Mouse (Mus musculus): Measurements from ENCODE around the gene Coro2a. TPM values are rescaled to one million over a fixed set of nuclear protein-coding genes. Genes with fewer than 3 reads are reported as not detected.
A peak's percentile ranks its signal among the peaks of the same experiment; 100 is the strongest.
"Not testable (repeated sequence)": the region's sequence is repeated elsewhere in the genome, so short reads cannot be mapped to it uniquely, and the experiment has no call there.

The Coro2a gene
- total RNA-seq, 2 experiments from 2014 or later: 1.6 to 9.8 TPM

DNA sequence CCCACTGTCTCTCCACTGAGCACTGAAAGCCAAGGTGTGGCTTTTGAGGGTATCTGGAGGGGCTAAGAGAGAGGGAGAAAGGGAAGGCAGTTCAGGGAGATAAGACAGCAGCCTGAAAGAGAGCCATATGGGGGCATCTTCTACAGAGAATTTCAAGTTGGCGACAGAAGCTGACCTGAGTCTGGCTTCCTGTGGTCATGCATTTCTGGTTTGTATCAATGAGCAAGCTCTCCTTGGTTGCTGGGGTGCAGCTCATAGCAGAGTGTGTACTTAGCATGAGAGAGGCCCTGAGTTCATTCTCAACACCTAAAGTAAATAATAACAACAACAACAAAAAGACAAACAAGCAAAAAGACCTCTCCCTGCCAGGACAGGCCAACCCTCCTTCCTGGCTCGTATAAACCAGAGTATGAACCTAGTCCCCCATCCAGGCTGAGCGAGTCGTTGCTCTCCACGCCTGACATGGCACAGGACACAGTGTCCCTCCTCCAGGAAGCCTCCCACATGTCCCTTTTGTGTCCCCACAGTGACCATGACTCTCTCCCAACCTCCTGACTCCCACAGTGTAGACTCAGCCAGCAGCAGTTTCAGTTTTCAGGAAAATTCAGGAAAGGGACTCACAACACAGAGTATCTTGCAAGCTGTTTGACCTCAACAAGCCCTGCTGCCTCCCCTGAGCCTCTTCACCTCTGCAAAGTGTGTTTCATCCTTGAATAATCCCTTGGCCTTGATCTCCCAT, 11.9 kb downstream of the Coro2a start:
- no peak for ATAC-seq (replicated peaks; ENCODE audit: low FRiP score, low TSS enrichment, poor library complexity, severe bottlenecking)

GRCm38 (mm10) chr4:46589151-46589550, 12.9 kb downstream of the Coro2a start:
- ATAC-seq (replicated peaks; ENCODE audit: low FRiP score, low TSS enrichment, poor library complexity, severe bottlenecking): no peak

DNA sequence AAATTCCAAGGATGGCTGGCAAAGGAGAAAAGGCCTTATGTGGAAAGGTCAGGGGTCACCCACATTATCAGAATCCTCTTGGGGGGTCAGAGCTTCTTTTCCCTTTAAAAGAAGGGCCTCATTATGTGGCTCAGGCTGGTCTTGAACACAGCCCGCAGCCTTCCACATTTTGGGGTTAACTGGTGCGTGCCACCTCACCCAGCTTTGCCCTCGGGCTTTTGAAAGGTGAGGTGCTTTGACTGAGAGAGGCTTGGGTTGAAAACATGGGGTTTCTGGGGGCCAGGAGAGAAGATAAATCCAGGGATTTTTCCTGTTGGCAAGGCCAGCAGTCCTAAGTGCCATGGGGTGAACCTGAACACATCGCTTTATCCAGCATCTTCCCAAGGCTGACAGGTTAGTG, 15.5 kb downstream of the Coro2a start:
- ATAC-seq (replicated peaks; ENCODE audit: low FRiP score, low TSS enrichment, poor library complexity, severe bottlenecking): no peak

- ATAC-seq (replicated peaks; ENCODE audit: low FRiP score, low TSS enrichment, poor library complexity, severe bottlenecking): no peak
These were observed 16.2 kb downstream of the Coro2a start for GRCm38 (mm10) chr4:46585811-46586190.

GRCm38 (mm10) chr4:46585041-46585810, 16.8 kb downstream of the Coro2a start:
- ATAC-seq (replicated peaks; ENCODE audit: low FRiP score, low TSS enrichment, poor library complexity, severe bottlenecking): no peak

- not testable (repeated sequence) for ATAC-seq (replicated peaks; ENCODE audit: low FRiP score, low TSS enrichment, poor library complexity, severe bottlenecking)
These were observed 17.5 kb downstream of the Coro2a start for GRCm38 (mm10) chr4:46584536-46584935.

DNA sequence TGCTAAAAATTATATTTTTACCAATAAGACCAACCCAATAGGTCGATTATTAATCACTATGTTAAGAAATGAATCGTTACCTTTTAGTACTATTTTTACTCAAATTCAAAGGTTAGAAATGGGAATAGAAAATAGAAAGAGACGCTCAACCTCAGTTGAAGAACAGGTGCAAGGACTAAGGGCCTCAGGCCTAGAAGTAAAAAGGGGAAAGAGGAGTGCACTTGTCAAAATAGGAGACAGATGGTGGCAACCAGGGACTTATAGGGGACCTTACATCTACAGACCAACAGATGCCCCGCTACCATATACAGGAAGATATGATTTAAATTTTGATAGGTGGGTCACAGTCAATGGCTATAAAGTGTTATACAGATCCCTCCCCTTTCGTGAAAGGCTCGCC, 17.9 kb downstream of the Coro2a start:
- ATAC-seq (replicated peaks; ENCODE audit: low FRiP score, low TSS enrichment, poor library complexity, severe bottlenecking): not testable (repeated sequence)

DNA sequence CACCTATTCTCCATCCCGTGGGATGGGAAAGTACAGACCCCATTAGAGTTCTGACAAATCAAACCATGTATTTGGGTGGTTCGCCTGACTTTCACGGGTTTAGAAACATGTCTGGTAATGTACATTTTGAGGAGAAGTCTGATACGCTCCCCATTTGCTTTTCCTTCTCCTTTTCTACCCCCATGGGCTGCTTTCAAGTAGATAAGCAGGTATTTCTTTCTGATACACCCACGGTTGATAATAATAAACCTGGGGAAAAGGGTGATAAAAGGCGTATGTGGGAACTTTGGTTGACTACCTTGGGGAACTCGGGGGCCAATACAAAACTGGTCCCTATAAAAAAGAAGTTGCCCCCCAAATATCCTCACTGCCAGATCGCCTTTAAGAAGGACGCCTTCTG, 20.0 kb downstream of the Coro2a start:
- not testable (repeated sequence) for ATAC-seq (replicated peaks; ENCODE audit: low FRiP score, low TSS enrichment, poor library complexity, severe bottlenecking)

DNA sequence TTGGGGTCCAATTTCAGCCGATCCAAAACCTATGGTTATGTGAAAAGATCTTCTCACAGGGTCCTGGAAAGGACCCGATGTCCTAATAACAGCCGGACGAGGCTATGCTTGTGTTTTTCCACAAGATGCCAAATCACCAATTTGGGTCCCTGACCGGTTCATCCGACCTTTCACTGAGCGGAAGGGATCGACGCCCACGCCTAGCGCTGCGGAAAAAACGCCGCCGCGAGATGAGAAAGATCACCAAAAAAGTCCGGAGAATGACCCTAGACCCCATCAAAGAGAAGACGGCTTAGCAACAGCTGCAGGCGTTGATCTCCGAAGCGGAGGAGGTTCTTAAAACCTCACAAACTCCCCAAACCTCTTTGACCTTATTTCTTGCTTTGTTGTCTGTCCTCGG, 20.4 kb downstream of the Coro2a start:
- not testable (repeated sequence) for ATAC-seq (replicated peaks; ENCODE audit: low FRiP score, low TSS enrichment, poor library complexity, severe bottlenecking)

- not testable (repeated sequence) for ATAC-seq (replicated peaks; ENCODE audit: low FRiP score, low TSS enrichment, poor library complexity, severe bottlenecking)
These were observed 21.2 kb downstream of the Coro2a start for GRCm38 (mm10) chr4:46580799-46581243.

DNA sequence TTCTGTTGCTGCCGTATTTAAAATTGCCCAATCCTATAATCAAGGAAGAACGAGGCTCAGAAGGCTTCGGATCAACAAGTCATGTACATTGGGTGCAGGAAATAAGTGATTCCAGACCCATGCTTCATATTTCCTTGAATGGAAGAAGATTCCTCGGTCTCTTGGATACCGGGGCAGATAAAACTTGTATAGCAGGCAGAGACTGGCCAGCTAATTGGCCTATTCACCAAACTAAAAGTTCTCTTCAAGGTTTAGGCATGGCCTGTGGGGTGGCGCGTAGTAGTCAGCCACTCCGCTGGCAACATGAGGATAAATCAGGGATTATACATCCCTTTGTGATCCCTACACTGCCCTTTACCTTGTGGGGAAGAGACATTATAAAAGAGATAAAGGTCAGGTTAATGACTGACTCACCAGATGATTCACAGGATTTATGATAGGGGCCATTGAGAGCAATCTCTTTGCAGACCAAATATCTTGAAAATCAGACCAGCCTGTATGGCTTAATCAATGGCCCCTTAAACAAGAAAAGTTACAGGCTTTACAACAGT, 23.1 kb downstream of the Coro2a start:
- ATAC-seq (replicated peaks; ENCODE audit: low FRiP score, low TSS enrichment, poor library complexity, severe bottlenecking): not testable (repeated sequence)

DNA sequence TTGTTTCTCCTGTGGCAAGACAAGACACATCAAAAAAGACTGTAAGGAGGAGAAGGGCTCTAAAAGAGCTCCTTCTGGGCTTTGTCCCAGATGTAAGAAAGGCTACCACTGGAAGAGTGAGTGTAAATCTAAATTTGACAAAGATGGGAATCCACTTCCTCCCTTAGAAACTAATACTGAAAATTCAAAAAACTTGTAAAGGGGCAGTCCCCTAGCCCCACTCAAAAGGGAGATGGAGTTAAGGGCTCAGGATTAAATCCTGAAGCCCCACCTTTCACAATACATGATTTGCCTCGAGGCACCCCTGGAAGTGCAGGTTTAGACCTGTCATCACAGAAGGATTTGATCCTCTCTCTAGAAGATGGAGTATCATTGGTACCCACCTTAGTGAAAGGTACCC, 23.8 kb downstream of the Coro2a start:
- no peak for ATAC-seq (replicated peaks; ENCODE audit: low FRiP score, low TSS enrichment, poor library complexity, severe bottlenecking)

- ATAC-seq (replicated peaks; ENCODE audit: low FRiP score, low TSS enrichment, poor library complexity, severe bottlenecking): not testable (repeated sequence)
These were observed 26.3 kb downstream of the Coro2a start for GRCm38 (mm10) chr4:46575509-46576284.

- no peak for ATAC-seq (replicated peaks; ENCODE audit: low FRiP score, low TSS enrichment, poor library complexity, severe bottlenecking)
These were observed 27.2 kb downstream of the Coro2a start for GRCm38 (mm10) chr4:46574841-46575240.

DNA sequence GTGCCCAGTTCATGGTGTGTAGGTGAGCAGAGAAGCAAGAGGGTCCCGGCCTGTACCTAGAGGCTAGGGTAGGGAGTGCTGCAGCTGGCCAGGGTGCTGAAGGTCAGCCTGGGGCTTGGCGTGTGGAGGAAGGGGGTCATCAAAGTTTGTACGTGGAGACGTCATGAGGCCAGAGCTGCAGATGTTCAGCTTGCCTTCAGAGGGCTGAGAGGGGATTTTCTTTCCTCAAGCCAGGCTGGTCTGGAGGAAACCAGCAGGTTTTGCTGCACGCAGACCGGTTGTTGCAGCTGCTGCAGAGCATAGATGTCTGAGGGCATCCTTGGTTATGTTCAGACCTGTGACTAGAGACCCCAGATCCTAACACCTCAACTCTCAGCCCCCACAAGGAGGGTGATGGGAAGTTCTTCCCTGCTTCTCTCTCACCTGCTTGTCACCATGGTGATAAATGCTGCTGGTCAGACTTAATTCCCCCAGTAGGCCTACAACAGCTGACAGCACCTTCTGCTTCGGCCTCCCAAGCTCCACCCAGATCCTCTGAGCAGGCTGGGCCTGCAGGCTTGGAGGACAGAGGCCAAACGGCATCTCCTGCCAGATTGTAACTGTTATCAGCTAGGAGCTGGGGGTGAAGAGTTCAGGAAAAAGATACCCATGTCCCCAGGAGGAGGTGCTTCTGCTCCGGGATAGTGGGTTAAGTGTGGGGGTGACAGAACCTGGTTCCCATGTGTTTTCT, 27.8 kb downstream of the Coro2a start:
- peak; percentile 53; the same call in 1 of the 2 replicates for ATAC-seq (replicated peaks; ENCODE audit: low FRiP score, low TSS enrichment, poor library complexity, severe bottlenecking)

GRCm38 (mm10) chr4:46572616-46573015, 29.4 kb downstream of the Coro2a start:
- ATAC-seq (replicated peaks; ENCODE audit: low FRiP score, low TSS enrichment, poor library complexity, severe bottlenecking): no peak

GRCm38 (mm10) chr4:46571744-46572143, 30.3 kb downstream of the Coro2a start:
- ATAC-seq (replicated peaks; ENCODE audit: low FRiP score, low TSS enrichment, poor library complexity, severe bottlenecking): no peak

DNA sequence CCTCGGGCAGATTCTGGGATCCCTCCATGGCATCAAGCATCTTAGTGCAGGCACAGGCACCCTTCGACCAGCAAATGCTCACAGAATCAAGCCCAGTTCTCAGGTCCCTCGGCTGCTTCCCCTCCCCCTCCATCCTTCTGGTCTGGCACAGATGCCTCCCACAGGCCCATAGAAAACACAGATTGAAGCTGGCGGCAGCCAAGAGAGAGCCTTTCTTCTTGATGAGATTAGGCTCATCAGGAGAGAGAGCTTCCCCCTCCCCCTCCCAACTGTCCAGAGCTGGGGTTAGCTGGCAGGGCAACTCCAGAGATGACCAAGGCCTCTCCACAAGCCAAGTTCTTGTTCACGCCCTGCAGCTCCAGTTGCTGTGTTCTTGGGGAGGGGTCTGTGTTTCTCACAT, 32.3 kb downstream of the Coro2a start:
- no peak for ATAC-seq (replicated peaks; ENCODE audit: low FRiP score, low TSS enrichment, poor library complexity, severe bottlenecking)

DNA sequence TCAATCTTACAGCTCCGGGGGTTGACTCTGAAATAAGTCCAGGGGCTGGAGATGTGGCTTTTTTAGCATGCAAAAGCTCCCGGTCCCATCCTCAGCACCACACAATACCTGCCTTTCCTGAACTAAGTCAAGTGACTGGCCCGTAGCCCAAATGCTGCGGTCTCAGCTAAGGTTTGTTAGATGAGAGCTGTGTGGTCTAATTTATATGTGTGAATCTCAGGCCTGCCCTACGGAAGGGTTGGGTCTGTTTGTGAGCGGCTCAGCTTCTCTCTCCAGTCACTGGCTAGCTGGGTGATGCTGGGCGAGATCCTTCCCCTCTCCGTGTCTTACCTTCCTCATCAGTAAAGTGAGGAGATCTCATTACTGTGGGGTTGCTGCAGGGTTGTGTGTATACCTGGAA, 33.8 kb downstream of the Coro2a start:
- ATAC-seq (replicated peaks; ENCODE audit: low FRiP score, low TSS enrichment, poor library complexity, severe bottlenecking): no peak

Data from megakaryocyte-erythroid progenitor cell, adult 5-6 weeks (primary cell).